Mouse (Mus musculus) heart, embryonic 14.5 days (tissue): ENCODE data around the gene Gm13030. TPM values are rescaled to one million over a fixed set of nuclear protein-coding genes. Genes with fewer than 3 reads are reported as not detected.

Experiments used
- ATAC-seq: fragments of 200-750 bp; cut with Nextera tagmentation; 2 replicates; pipeline ENCODE4 v1.8.0; 2017; ENCODE audit warnings: low read depth, moderate TSS enrichment; ENCODE audit not compliant: insufficient number of reproducible peaks, insufficient read depth, low FRiP score
- H3K27ac ChIP-seq, 2 experiments: fragments of 200-500 bp in 1 of 2; fragments of 300-500 bp in 1 of 2; sonication (generic) in 1 of 2; replicated peaks in 1 of 2; 2 replicates each; pipeline ENCODE4 v1.5.1; 2012 to 2014; ENCODE audit warnings: low read depth in 2 of 2, low read length in 2 of 2, control low read depth in 1 of 2, mild to moderate bottlenecking in 1 of 2, mixed read lengths in 1 of 2; ENCODE audit not compliant: control insufficient read depth in 1 of 2, insufficient read depth in 1 of 2
- H3K27me3 ChIP-seq: fragments of 300-500 bp; sonication (generic); 2 replicates; pipeline ENCODE4 v1.6.1; 2014; ENCODE audit warnings: mild to moderate bottlenecking, low read length, control low read depth; ENCODE audit not compliant: control insufficient read depth, insufficient read depth
- H3K36me3 ChIP-seq: fragments of 300-500 bp; sonication (generic); 2 replicates; pipeline ENCODE4 v1.6.1; 2014; ENCODE audit warnings: mild to moderate bottlenecking, control low read depth, low read length, mixed read lengths; ENCODE audit not compliant: control insufficient read depth, insufficient read depth
- H3K4me1 ChIP-seq, 2 experiments: fragments of 200-500 bp in 1 of 2; fragments of 300-500 bp in 1 of 2; sonication (generic) in 1 of 2; 2 replicates each; pipeline ENCODE4 v1.6.1; 2012 to 2014; ENCODE audit warnings: low read length in 2 of 2, control low read depth in 1 of 2, mixed read lengths in 1 of 2; ENCODE audit not compliant: control insufficient read depth in 2 of 2, insufficient read depth in 2 of 2
- H3K4me2 ChIP-seq: fragments of 300-500 bp; sonication (generic); 2 replicates; pipeline ENCODE4 v1.6.1; 2014; ENCODE audit warnings: mild to moderate bottlenecking, low read length
- H3K4me3 ChIP-seq, 2 experiments: fragments of 200-500 bp in 1 of 2; fragments of 300-500 bp in 1 of 2; sonication (generic) in 1 of 2; 2 replicates each; pipeline ENCODE4 v1.5.1; 2012 to 2014; ENCODE audit warnings: low read length in 2 of 2, mild to moderate bottlenecking in 2 of 2, control low read depth in 1 of 2, low read depth in 1 of 2, moderate library complexity in 1 of 2; ENCODE audit not compliant: control insufficient read depth in 1 of 2, insufficient read depth in 1 of 2
- H3K9ac ChIP-seq: fragments of 300-500 bp; sonication (generic); 2 replicates; pipeline ENCODE4 v1.6.1; 2014; ENCODE audit warnings: mild to moderate bottlenecking, low read length
- H3K9me3 ChIP-seq: fragments of 300-500 bp; sonication (generic); 2 replicates; pipeline ENCODE4 v1.6.1; 2016; ENCODE audit warnings: low read length, control low read depth; ENCODE audit not compliant: control insufficient read depth
- WGBS: fragments of 180-500 bp; shearing (Covaris S2); extraction: QIAGEN DNeasy Blood & Tissue Kit; methylation state at CpG from one replicate; pipeline ENCODE4 v1.1.7; 2014; 5-methylcytosine and 5-hydroxymethylcytosine counted together
- polyA plus RNA-seq: library from polyadenylated mRNA; unstranded; fragments of >200 nt; fragmentation: Nextera tagmentation; extraction: Ambion mirVana; gene quantifications from 2 replicates; pipeline ENCODE4 v1.2.1, GENCODE M21; 2014

Gm13030 gene
- polyA plus RNA-seq, 1 experiment from 2014 or later: not detected

- ATAC-seq: no peak
- Histone ChIP-seq H3K27me3 (no peaks in the 10 kb centered on the region; the same call in 1 of the 2 replicates), H3K27ac (no peak overlapping the region), H3K36me3 (no peaks in the 10 kb centered on the region), H3K4me3 (no peak overlapping the region), H3K9ac (no peak overlapping the region), H3K4me1 (no peaks in the 10 kb centered on the region; a peak in 1 of 4 replicates), H3K4me2 (no peak overlapping the region), H3K9me3 (no peaks in the 10 kb centered on the region)
- WGBS: 77% methylated on average over 9 of the region's 9 CpGs
These were observed 18.6 kb downstream of the Gm13030 start for GRCm38 (mm10) chr4:138855092-138855632.

GRCm38 (mm10) chr4:138852961-138853360 is 20.8 kb downstream of the Gm13030 start:
- H3K4me1 ChIP-seq: no peaks in the 10 kb centered on the region
- no peak for ATAC-seq
- no peak overlapping the region for H3K4me2 ChIP-seq
- H3K4me3 ChIP-seq: no peak overlapping the region
- H3K9ac ChIP-seq: no peak overlapping the region
- WGBS: 65% methylated on average over 6 of the region's 6 CpGs
- no peak overlapping the region for H3K27ac ChIP-seq
- no peaks in the 10 kb centered on the region for H3K36me3 ChIP-seq
- H3K9me3 ChIP-seq: no peaks in the 10 kb centered on the region
- no peaks in the 10 kb centered on the region; the same call in 1 of the 2 replicates for H3K27me3 ChIP-seq

GRCm38 (mm10) chr4:138851463-138851862 is 22.3 kb downstream of the Gm13030 start:
- Histone ChIP-seq H3K9ac (no peak overlapping the region), H3K9me3 (no peaks in the 10 kb centered on the region), H3K27ac (no peak overlapping the region), H3K4me1 (no peaks in the 10 kb centered on the region), H3K27me3 (no peaks in the 10 kb centered on the region; the same call in 1 of the 2 replicates), H3K4me2 (no peak overlapping the region), H3K4me3 (no peak overlapping the region), H3K36me3 (no peaks in the 10 kb centered on the region)
- ATAC-seq: no peak
- WGBS: 3% methylated on average over 4 of the region's 4 CpGs

- Histone ChIP-seq H3K36me3 (no peaks in the 10 kb centered on the region), H3K4me1 (no peaks in the 10 kb centered on the region), H3K4me2 (no peak overlapping the region), H3K27me3 (no peaks in the 10 kb centered on the region), H3K27ac (no peak overlapping the region), H3K4me3 (no peak overlapping the region), H3K9me3 (peaks cover 21% of the 10 kb centered on the region), H3K9ac (no peak overlapping the region)
- ATAC-seq: no peak
- 80% methylated on average over 7 of the region's 7 CpGs for WGBS
These were observed 32.4 kb downstream of the Gm13030 start for GRCm38 (mm10) chr4:138841386-138841785.

GRCm38 (mm10) chr4:138840726-138841125 is 33.0 kb downstream of the Gm13030 start:
- Histone ChIP-seq H3K9me3 (peaks cover 21% of the 10 kb centered on the region), H3K4me1 (no peaks in the 10 kb centered on the region), H3K4me2 (no peak overlapping the region), H3K4me3 (no peak overlapping the region), H3K27me3 (no peaks in the 10 kb centered on the region), H3K36me3 (no peaks in the 10 kb centered on the region), H3K27ac (no peak overlapping the region), H3K9ac (no peak overlapping the region)
- WGBS: 74% methylated on average over 8 of the region's 8 CpGs
- ATAC-seq: no peak

- WGBS: 55% methylated on average over 6 of the region's 6 CpGs
- no peak overlapping the region for H3K9ac ChIP-seq
- no peak overlapping the region for H3K27ac ChIP-seq
- no peak overlapping the region for H3K4me3 ChIP-seq
- no peaks in the 10 kb centered on the region for H3K36me3 ChIP-seq
- ATAC-seq: no peak
- H3K4me1 ChIP-seq: no peaks in the 10 kb centered on the region
- H3K9me3 ChIP-seq: peaks cover 15% of the 10 kb centered on the region
- no peaks in the 10 kb centered on the region for H3K27me3 ChIP-seq
- H3K4me2 ChIP-seq: no peak overlapping the region
These were observed 34.0 kb downstream of the Gm13030 start for GRCm38 (mm10) chr4:138839806-138840205.

GRCm38 (mm10) chr4:138827147-138827546 is 46.6 kb downstream of the Gm13030 start:
- Histone ChIP-seq H3K27ac (no peak overlapping the region), H3K36me3 (no peaks in the 10 kb centered on the region), H3K4me2 (no peak overlapping the region), H3K4me1 (peaks cover 4 to 8% of the 10 kb centered on the region in 2 experiments), H3K9me3 (peaks cover 15% of the 10 kb centered on the region), H3K27me3 (peaks cover 30% of the 10 kb centered on the region), H3K9ac (no peak overlapping the region), H3K4me3 (no peak overlapping the region)
- WGBS: 45% methylated on average over 11 of the region's 11 CpGs
- no peak for ATAC-seq
